Mouse (Mus musculus): ENCODE measurements at regions not wholly inside any gene's neighbourhood (a gene's known extent, or its start where the extent isn't known, plus 50 kb on each side); places are given as distances from the start of the nearest gene placed in this dataset.

- no peak overlapping the region for H3K4me3 ChIP-seq
- no peak for ATAC-seq (ENCODE audit: low FRiP score, low read depth)
- H3K36me3 ChIP-seq = no peaks in the 10 kb centered on the region
- H3K9ac ChIP-seq (replicated peaks) = no peak overlapping the region
- no peaks in the 10 kb centered on the region for H3K9me3 ChIP-seq
- no peak overlapping the region for H3K27ac ChIP-seq (replicated peaks)
- 70% methylated on average over 4 of the region's 4 CpGs for WGBS
- H3K27me3 ChIP-seq = no peaks in the 10 kb centered on the region
- H3K4me1 ChIP-seq = no peaks in the 10 kb centered on the region
- H3K4me2 ChIP-seq (replicated peaks) = no peak overlapping the region
Measured at GRCm38 (mm10) chr4:135058895-135059294, 61.6 kb upstream of the Runx3 start.

DNA sequence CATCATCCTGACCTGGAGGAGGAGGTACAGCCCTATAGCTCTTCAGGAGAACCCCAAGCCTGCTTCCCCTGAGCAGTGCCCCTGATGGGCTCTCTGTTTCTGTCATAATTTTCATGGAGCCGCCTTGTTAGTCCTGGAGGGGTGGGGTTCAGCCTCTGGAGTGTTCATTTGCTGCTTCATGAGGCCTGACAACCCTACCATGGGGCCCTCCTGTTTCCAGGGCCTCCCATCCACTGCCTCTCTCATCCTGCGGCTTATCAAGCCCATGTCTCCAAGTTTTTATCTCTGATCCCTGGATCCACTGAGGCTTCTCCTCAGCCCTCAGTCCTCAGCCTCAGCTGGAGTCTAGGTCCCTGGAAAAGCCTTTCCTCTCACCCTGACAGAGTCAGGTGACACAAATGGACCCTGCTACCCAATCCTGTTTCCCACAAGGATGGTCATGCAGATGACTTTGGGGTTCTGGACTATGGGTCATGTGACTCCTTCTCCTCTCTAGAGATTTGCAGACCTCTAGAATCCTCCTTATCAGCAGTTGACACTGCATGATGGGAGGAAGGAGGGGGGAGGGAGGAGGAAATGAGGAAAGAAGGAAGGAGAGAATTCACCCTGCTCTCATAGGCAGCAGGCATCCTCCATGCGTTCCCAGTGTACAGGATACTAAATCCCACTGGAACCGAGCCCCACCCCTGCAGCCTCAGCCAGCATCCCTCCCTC is 59.3 kb upstream of the Runx3 start:
- Histone ChIP-seq H3K4me1 (no peaks in the 10 kb centered on the region), H3K9ac (replicated peaks) (no peak overlapping the region), H3K36me3 (no peaks in the 10 kb centered on the region), H3K27ac (replicated peaks) (no peak overlapping the region), H3K4me2 (replicated peaks) (no peak overlapping the region), H3K4me3 (no peak overlapping the region), H3K9me3 (no peaks in the 10 kb centered on the region), H3K27me3 (peaks cover 7% of the 10 kb centered on the region; the same call in 1 of the 2 replicates)
- 73% methylated on average over 4 of the region's 4 CpGs for WGBS
- no peak for ATAC-seq (ENCODE audit: low FRiP score, low read depth)

GRCm38 (mm10) chr4:135066766-135067479 is 53.5 kb upstream of the Runx3 start:
- WGBS = 8% methylated on average over 19 of the region's 19 CpGs
- no peaks in the 10 kb centered on the region for H3K4me1 ChIP-seq
- peaks cover 7% of the 10 kb centered on the region; the same call in 1 of the 2 replicates for H3K27me3 ChIP-seq
- H3K36me3 ChIP-seq = no peaks in the 10 kb centered on the region
- H3K4me3 ChIP-seq = no peak overlapping the region
- H3K9ac ChIP-seq (replicated peaks) = no peak overlapping the region
- no peaks in the 10 kb centered on the region for H3K9me3 ChIP-seq
- H3K4me2 ChIP-seq (replicated peaks) = peak overlapping the region; percentile 31; the same call in 1 of the 2 replicates
- H3K27ac ChIP-seq (replicated peaks) = no peak overlapping the region
- no peak for ATAC-seq (ENCODE audit: low FRiP score, low read depth)

DNA sequence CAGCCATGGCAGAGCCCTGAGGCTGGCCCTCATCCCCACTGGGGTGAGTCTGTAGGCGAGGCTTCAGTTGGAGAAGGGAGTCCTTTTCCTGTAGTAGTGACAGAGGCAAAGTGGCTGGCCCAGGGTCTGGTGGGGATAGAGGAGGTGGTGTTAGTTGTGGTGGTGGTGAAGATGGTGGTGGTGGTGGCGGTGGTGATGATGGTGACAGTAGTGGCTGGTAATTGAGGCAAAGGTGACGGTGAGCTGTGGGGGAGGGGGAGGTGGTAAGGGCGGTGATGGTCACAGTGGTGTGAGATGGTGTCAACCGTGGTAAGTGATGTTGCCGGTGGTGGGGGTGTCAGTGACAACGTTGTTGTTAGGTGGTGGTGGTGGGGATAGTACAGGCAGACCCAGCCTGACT is 52.6 kb upstream of the Runx3 start:
- Histone ChIP-seq H3K27ac (replicated peaks) (no peak overlapping the region), H3K36me3 (no peaks in the 10 kb centered on the region), H3K27me3 (peaks cover 7% of the 10 kb centered on the region; the same call in 1 of the 2 replicates), H3K4me1 (no peaks in the 10 kb centered on the region), H3K4me2 (replicated peaks) (no peak overlapping the region), H3K4me3 (no peak overlapping the region), H3K9me3 (no peaks in the 10 kb centered on the region), H3K9ac (replicated peaks) (no peak overlapping the region)
- WGBS = 83% methylated on average over 7 of the region's 7 CpGs
- no peak for ATAC-seq (ENCODE audit: low FRiP score, low read depth)

GRCm38 (mm10) chr4:135069818-135070217 is 50.6 kb upstream of the Runx3 start:
- ATAC-seq (ENCODE audit: low FRiP score, low read depth) = no peak
- Histone ChIP-seq H3K27ac (replicated peaks) (no peak overlapping the region), H3K4me1 (no peaks in the 10 kb centered on the region), H3K4me3 (no peak overlapping the region), H3K9me3 (no peaks in the 10 kb centered on the region), H3K9ac (replicated peaks) (no peak overlapping the region), H3K36me3 (no peaks in the 10 kb centered on the region), H3K4me2 (replicated peaks) (no peak overlapping the region), H3K27me3 (peaks cover 7% of the 10 kb centered on the region; the same call in 1 of the 2 replicates)
- 68% methylated on average over 18 of the region's 18 CpGs for WGBS
